Mouse (Mus musculus) MEL (cell line): Measurements from ENCODE around the gene Ints14. TPM values are rescaled to one million over a fixed set of nuclear protein-coding genes. Genes with fewer than 3 reads are reported as not detected.
"Not testable (repeated sequence)": the region's sequence is repeated elsewhere in the genome, so short reads cannot be mapped to it uniquely, and the experiment has no call there.

Experiments used
- DNase-seq: peaks from one replicate; pipeline ENCODE4 v3.0.0; 2011; ENCODE audit warnings: low read depth, low spot score
- H3K27ac ChIP-seq: 2 replicates; pipeline ENCODE4 v1.5.1; 2012; ENCODE audit warnings: low read depth, mild to moderate bottlenecking, control low read depth, low read length, moderate library complexity; ENCODE audit not compliant: control insufficient read depth
- H3K27me3 ChIP-seq, 2 experiments: fragments of 150-350 bp in 1 of 2; sonication (generic) in 1 of 2; 2 replicates each; pipeline ENCODE4 v1.6.1; 2012; ENCODE audit warnings: low read length in 2 of 2, mild to moderate bottlenecking in 2 of 2, improper control_type of control experiment in 1 of 2, moderate library complexity in 1 of 2; ENCODE audit not compliant: insufficient read depth in 2 of 2, control insufficient read depth in 1 of 2
- H3K36me3 ChIP-seq, 2 experiments: 2 replicates each; pipeline ENCODE4 v1.6.1; 2012 to 2014; ENCODE audit warnings: low read length in 2 of 2, improper control_type of control experiment in 1 of 2, inconsistent platforms in 1 of 2, mild to moderate bottlenecking in 1 of 2; ENCODE audit not compliant: insufficient read depth in 2 of 2, control insufficient read depth in 1 of 2
- H3K4me1 ChIP-seq, 2 experiments: fragments of 150-350 bp in 1 of 2; sonication (generic) in 1 of 2; 2 replicates each; pipeline ENCODE4 v1.6.1; 2012; ENCODE audit warnings: low read length in 2 of 2, improper control_type of control experiment in 1 of 2, mild to moderate bottlenecking in 1 of 2; ENCODE audit not compliant: insufficient read depth in 2 of 2, control insufficient read depth in 1 of 2
- H3K4me3 ChIP-seq, 2 experiments: fragments of 150-350 bp in 1 of 2; sonication (generic) in 1 of 2; 2 replicates each; pipeline ENCODE4 v1.5.1; 2012; ENCODE audit warnings: low read depth in 2 of 2, low read length in 2 of 2, mild to moderate bottlenecking in 2 of 2, moderate library complexity in 2 of 2, control low read depth in 1 of 2, improper control_type of control experiment in 1 of 2; ENCODE audit not compliant: control insufficient read depth in 1 of 2, insufficient read depth in 1 of 2
- H3K79me2 ChIP-seq: 2 replicates; pipeline ENCODE4 v1.6.1; 2012; ENCODE audit warnings: mild to moderate bottlenecking, low read length, moderate library complexity; ENCODE audit not compliant: control insufficient read depth, poor library complexity, insufficient read depth
- H3K9ac ChIP-seq: 2 replicates; pipeline ENCODE4 v1.6.1; 2012; ENCODE audit warnings: low read depth, mild to moderate bottlenecking, control low read depth, low read length, moderate library complexity; ENCODE audit not compliant: control insufficient read depth, poor library complexity, severe bottlenecking
- H3K9me3 ChIP-seq: fragments of 150-350 bp; sonication (generic); replicated peaks from 2 replicates; pipeline ENCODE4 v1.6.1; 2012; ENCODE audit warnings: mild to moderate bottlenecking, low read length, improper control_type of control experiment, moderate library complexity; ENCODE audit not compliant: insufficient read depth
- CTCF ChIP-seq, 3 experiments: IDR thresholded peaks in 2 of 3; conservative IDR thresholded peaks in 1 of 3; 2 replicates each; pipeline ENCODE4 v1.5.1; 2011 to 2012; ENCODE audit warnings: low read length in 3 of 3, low read depth in 2 of 3, mild to moderate bottlenecking in 2 of 3, improper control_type of control experiment in 1 of 3, inconsistent platforms in 1 of 3, mixed read lengths in 1 of 3, moderate library complexity in 1 of 3; ENCODE audit not compliant: control insufficient read depth in 1 of 3, insufficient read depth in 1 of 3, poor library complexity in 1 of 3, severe bottlenecking in 1 of 3
- HCFC1 ChIP-seq: IDR thresholded peaks from 2 replicates; pipeline ENCODE4 v1.6.1; 2012; ENCODE audit warnings: low read depth, mild to moderate bottlenecking, inconsistent platforms, low read length, improper control_type of control experiment, moderate library complexity
- KAT2A ChIP-seq: conservative IDR thresholded peaks from 2 replicates; pipeline ENCODE4 v1.6.1; 2012; ENCODE audit warnings: low read depth, low read length, improper control_type of control experiment, inconsistent platforms
- MAX ChIP-seq: IDR thresholded peaks from 2 replicates; pipeline ENCODE4 v1.6.1; 2011; ENCODE audit warnings: low read length, improper control_type of control experiment
- MXI1 ChIP-seq: IDR thresholded peaks from 2 replicates; pipeline ENCODE4 v1.6.1; 2011; ENCODE audit warnings: mild to moderate bottlenecking, low read depth, low read length, improper control_type of control experiment
- MYC ChIP-seq: IDR thresholded peaks from 2 replicates; pipeline ENCODE4 v1.6.1; 2011; ENCODE audit warnings: low read depth, mild to moderate bottlenecking, low read length, improper control_type of control experiment, moderate library complexity
- RAD21 ChIP-seq: IDR thresholded peaks from 2 replicates; pipeline ENCODE4 v1.6.1; 2011; ENCODE audit warnings: mild to moderate bottlenecking, low read depth, low read length, improper control_type of control experiment
- RCOR1 ChIP-seq: IDR thresholded peaks from 2 replicates; pipeline ENCODE4 v1.6.1; 2012; ENCODE audit warnings: low read depth, mild to moderate bottlenecking, inconsistent platforms, low read length, improper control_type of control experiment
- SMC3 ChIP-seq: IDR thresholded peaks from 2 replicates; pipeline ENCODE4 v1.6.1; 2011; ENCODE audit warnings: low read depth, low read length, improper control_type of control experiment
- TBP ChIP-seq: IDR thresholded peaks from 2 replicates; pipeline ENCODE4 v1.8.0; 2011; ENCODE audit warnings: low read depth, low read length, improper control_type of control experiment
- ZNF384 ChIP-seq: IDR thresholded peaks from 2 replicates; pipeline ENCODE4 v1.6.1; 2012; ENCODE audit warnings: low read depth, mild to moderate bottlenecking, inconsistent platforms, low read length, improper control_type of control experiment
- polyA plus RNA-seq, 2 experiments: library from polyadenylated mRNA; stranded (reverse) in 1 of 2; unstranded in 1 of 2; fragments of >175 nt in 1 of 2; fragments of >200 nt in 1 of 2; gene quantifications; 2 replicates each; pipeline versions ENCODE4 v1.2.1 to v1.2.4; 2012; ENCODE audit warnings: low replicate concordance in 2 of 2, low read depth in 1 of 2; ENCODE audit not compliant: insufficient read length in 2 of 2, insufficient read depth in 1 of 2, missing spikeins in 1 of 2
- total RNA-seq: library from RNA; depleted of rRNA; stranded (reverse); fragments of 300-350 nt; gene quantifications from 2 replicates; pipeline ENCODE4 v1.2.3, GENCODE M21; 2012

Ints14 gene
- total and polyA plus RNA-seq, 3 experiments, result 37.9 to 54.1 TPM; not detected in 1

DNA sequence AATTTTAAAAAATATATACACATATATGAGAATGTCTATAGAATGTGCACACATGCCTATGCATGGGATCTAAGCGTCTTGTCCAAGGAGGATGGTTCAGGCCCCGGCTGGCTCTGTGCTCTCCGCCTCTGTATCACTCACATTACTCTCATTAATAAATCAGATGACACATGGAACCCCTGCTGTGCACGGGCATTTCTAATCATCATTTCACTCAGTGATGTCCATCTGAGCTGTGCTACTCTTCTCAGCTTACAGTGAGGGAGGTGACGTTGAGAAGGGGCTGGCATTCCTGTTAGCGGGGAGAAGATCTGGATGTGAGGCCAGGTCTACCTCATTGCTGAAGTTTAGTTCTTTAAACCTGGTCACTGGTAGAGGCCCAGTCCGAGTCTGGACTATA lies 66.5 kb downstream of the Ints14 start:
- no peak for TF ChIP-seq HCFC1
- Histone ChIP-seq H3K4me1 (peaks cover 3 to 10% of the 10 kb centered on the region in 2 experiments), H3K36me3 (peaks cover 0 to 9% of the 10 kb centered on the region in 2 experiments; a peak in 2 of 4 replicates), H3K9me3 (no peaks in the 10 kb centered on the region), H3K9ac (no peak overlapping the region), H3K27me3 (no peaks in the 10 kb centered on the region), H3K79me2 (no peaks in the 10 kb centered on the region), H3K27ac (no peak overlapping the region), H3K4me3 (no peak overlapping the region)
- no peak for DNase-seq

DNA sequence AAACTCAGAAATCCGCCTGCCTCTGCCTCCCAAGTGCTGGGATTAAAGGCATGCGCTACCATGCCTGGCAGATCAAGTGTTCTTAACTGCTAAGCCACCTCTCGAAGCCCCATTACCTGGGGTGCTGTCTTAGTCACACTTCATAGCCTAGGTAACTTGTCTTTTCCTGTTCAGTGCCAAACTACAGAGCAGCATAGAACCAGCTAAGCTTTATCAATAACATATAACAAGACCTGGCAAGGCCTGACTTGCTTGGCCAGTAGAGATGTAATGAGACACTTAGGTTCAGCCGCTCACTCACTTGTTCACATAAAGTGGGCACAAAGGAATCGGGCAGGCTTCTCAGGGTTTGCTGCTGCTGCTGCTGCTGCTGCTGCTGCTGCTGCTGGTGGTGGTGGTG lies 67.6 kb downstream of the Ints14 start:
- H3K9me3 ChIP-seq, result no peaks in the 10 kb centered on the region
- H3K9ac ChIP-seq, result no peak overlapping the region
- no peak overlapping the region for H3K4me3 ChIP-seq
- no peak overlapping the region for H3K27ac ChIP-seq
- H3K79me2 ChIP-seq, result peaks cover 10% of the 10 kb centered on the region
- no peak for DNase-seq
- peaks cover 0 to 4% of the 10 kb centered on the region in 2 experiments; a peak in 1 of 4 replicates for H3K4me1 ChIP-seq
- TF ChIP-seq TBP, result no peak
- no peak for TF ChIP-seq RCOR1
- no peak for TF ChIP-seq KAT2A
- TF ChIP-seq CTCF (IDR thresholded peaks at IDR 0.05 in 2 of 3, conservative IDR thresholded peaks at IDR 0.05 in 1 of 3; ENCODE audit: control insufficient read depth in 1 of 3, insufficient read depth in 1 of 3, low read depth in 2 of 3, low read length in 3 of 3, poor library complexity in 1 of 3, severe bottlenecking in 1 of 3), result no peak
- H3K27me3 ChIP-seq, result no peaks in the 10 kb centered on the region
- peaks cover 0 to 4% of the 10 kb centered on the region in 2 experiments; a peak in 2 of 4 replicates for H3K36me3 ChIP-seq

DNA sequence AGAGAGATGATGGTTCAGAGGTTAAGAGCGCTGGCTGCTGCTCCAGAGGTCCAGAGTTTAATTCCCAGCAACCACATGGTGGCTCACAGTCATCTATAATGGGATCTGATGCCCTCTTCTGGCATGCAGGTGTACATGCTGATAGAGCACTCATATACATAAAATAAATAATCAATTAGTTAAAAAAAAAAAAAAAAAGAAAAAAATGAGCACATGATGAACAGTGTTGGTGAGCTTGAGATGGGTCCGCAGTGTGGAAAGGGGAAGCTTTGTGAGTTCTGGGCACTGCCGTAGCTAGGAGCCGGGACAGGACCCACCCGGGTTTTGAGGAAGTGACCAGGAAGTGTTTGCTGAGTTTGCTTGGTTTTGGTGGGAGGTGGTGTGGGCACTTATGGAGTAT lies 70.7 kb downstream of the Ints14 start:
- not testable (repeated sequence) for H3K27me3 ChIP-seq, H3K4me1 ChIP-seq, H3K9me3 ChIP-seq
- H3K4me3 ChIP-seq, result peak overlapping the region; percentile 53 to 79
- H3K79me2 ChIP-seq, result peaks cover 15% of the 10 kb centered on the region
- peak overlapping the region; percentile 16; the same call in 1 of the 2 replicates for H3K27ac ChIP-seq
- DNase-seq, result peak; percentile 57
- peak overlapping the region; percentile 63 for H3K9ac ChIP-seq
- peaks cover 0 to 15% of the 10 kb centered on the region in 2 experiments; a peak in 2 of 4 replicates for H3K36me3 ChIP-seq
- TF ChIP-seq MAX, result 0 out of 2 replicates have a peak, but pooled peaks have one; percentile 37
- TF ChIP-seq SMC3, result peak; percentile 36; the same call in 1 of the 2 replicates
- TF ChIP-seq CTCF (IDR thresholded peaks at IDR 0.05 in 2 of 3, conservative IDR thresholded peaks at IDR 0.05 in 1 of 3; ENCODE audit: control insufficient read depth in 1 of 3, insufficient read depth in 1 of 3, low read depth in 2 of 3, low read length in 3 of 3, poor library complexity in 1 of 3, severe bottlenecking in 1 of 3), result peak; percentile 17 to 56 (median 21); a peak in 3 of 6 replicates
- TF ChIP-seq MXI1, result 0 out of 2 replicates have a peak, but pooled peaks have one; percentile 39
- TF ChIP-seq ZNF384, result peak; percentile 72
- peak; percentile 85 for TF ChIP-seq MYC
- TF ChIP-seq RAD21, result peak; percentile 28
- peak; percentile 52; the same call in 1 of the 2 replicates for TF ChIP-seq HCFC1
- TF ChIP-seq, all 39 proteins: peak for 8; not testable (repeated sequence) for 31
